Mouse (Mus musculus) cerebellum, postnatal 25 days (tissue): ENCODE data around the gene Shc3.
A peak's percentile ranks its signal among the peaks of the same experiment; 100 is the strongest.

Experiments used
- DNase-seq, 2 experiments: peaks; one replicate each; pipeline ENCODE4 v3.0.0; 2021; ENCODE audit warnings: mixed read lengths in 2 of 2

Shc3 gene

GRCm38 (mm10) chr13:51480341-51481011 is 88.7 kb downstream of the Shc3 start:
- peak; percentile 19 to 31 for DNase-seq

DNA sequence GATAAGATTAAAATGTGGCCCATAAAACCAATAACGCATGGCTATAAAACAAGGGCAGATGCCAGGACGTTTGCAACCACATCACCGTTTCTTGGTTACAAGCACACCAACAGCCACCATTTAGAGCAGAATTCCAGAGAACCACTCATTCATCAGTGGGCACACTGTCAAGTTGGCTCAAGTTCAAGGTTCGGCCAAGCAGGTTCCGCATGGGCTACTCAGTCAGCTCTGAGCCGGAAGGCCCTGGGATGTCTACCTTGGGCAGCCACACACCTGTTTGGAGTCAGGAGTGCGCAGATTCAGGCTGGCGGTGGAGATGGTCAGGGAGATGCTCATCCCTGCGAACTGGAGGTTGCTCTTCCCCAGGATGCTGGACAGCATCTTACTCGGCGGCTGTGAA is 89.4 kb downstream of the Shc3 start:
- DNase-seq = peak; percentile 58 to 77

DNA sequence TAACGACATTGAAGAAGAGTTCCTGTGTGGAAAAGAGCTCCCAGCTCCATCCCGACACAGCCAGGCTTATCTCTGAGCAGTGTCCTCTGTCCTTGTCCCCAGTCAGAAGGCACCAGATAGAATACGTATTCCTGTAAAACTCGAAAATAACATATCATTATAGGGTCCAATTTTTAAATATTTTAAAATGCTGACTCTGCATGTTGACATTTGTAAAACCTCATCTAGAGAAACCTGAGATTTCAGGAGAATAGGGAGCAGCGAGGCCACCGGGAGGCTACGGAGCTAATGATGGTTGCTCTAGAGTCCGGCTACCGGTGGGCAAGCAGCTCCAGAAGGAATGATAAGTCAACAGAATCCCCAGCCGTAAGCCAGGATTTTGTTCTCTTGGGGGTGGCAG is 92.2 kb downstream of the Shc3 start:
- DNase-seq = no peak

GRCm38 (mm10) chr13:51468697-51469250 is 100.4 kb downstream of the Shc3 start:
- DNase-seq = no peak

- no peak for DNase-seq
Observed at GRCm38 (mm10) chr13:51466117-51466841, 102.9 kb downstream of the Shc3 start.

- no peak for DNase-seq
Observed at GRCm38 (mm10) chr13:51464294-51464693, 104.9 kb downstream of the Shc3 start.

- no peak for DNase-seq
Observed at GRCm38 (mm10) chr13:51456190-51456878, 112.9 kb downstream of the Shc3 start.

DNA sequence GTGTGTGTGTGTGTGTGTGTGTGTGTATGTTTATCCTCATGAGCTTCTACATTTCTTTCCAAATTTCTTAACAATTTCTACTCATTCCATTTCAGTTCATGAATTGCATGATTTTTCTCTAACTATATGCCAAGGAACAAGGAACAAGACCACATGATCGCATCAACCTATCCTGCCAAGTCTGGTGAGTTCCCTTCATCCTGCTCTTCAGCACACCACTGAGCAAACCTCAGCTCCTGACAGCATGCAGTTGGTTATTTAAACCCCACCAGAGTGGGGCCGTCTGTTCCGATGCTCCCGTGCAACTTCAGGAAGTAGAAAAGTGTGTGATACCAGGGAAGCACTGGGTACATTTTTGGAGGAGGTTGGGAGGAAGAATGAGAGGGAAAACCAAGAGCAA is 122.7 kb downstream of the Shc3 start:
- no peak for DNase-seq

- DNase-seq = no peak
Observed at GRCm38 (mm10) chr13:51442922-51443321, 126.3 kb downstream of the Shc3 start.

- DNase-seq = no peak
Observed at GRCm38 (mm10) chr13:51437105-51438085, 131.8 kb downstream of the Shc3 start.

DNA sequence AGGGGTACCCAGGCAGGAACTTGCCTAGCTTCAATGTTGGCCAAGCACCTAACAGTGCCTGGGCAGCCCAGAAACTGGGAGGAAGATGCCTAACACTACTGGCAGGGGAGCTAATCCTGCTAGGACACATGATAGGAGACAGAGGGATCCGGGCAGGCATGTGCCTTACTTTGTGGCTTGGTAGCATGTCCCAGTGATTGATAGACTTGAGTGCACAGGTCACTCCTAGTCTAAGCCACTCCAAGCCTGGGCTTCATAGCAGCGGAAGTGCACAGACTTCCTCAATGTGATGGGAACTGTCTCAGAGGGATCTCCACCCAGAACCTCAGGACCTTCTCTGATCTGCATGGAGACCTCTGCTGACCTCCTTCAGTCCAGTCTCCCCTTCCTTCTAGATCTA is 134.1 kb downstream of the Shc3 start:
- no peak for DNase-seq

GRCm38 (mm10) chr13:51434460-51434859 is 134.8 kb downstream of the Shc3 start:
- peak in 1 of 2 experiments; percentile 19 for DNase-seq

DNA sequence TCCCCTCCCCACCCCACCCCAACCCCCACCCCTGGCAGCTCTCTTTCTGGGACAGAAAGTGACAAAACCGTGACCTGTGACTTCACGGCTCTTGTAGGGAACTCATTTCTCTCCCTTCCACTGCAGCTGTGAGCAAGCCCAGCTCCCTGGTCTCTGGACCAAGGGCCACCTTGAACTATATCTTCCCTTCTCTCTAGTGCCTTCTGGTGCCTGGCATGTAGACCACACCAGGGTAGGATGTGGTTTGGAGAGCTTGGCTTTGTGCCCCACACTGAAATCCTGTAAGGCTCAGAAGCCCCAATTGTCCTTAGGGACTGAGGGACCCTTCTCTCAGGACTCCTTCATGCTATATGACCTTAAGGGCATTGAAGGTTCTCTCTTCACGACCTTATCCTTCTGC is 135.8 kb downstream of the Shc3 start:
- no peak for DNase-seq

DNA sequence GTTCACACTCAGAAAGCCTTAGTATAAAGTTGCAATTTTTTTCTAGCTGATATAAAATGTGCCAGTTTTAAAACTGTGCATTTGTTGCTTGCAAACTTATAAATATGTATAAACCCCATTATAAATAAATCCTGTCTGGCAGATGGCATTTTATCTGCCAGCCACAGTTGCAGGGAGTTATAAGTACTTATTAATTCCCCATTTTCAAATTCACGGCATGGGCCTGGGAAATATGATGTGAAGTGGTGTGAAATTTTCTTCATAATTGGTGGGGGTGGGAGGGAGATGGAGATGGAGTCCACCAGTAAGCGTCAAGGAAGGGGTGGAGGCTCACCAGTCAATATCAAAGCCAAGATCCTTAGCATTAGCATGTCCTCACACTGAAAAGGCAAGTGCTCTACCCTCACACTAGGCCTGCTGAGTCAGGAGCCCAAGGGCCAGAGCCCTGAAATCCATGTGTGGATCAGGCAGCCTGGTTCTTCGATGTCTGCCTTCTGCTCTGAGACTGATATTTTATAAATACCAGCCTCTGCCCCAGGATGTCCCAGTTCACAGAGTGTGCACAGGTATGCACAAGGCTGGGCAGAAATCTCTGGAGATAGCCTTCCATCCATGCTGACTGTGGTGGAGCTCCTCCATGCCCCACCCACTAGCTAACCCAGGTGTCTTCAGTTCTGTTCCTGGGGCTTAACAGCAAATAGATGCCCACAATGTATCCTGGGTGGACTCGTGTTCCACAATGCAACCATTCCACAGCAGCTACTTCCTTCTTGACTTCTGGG is 143.4 kb downstream of the Shc3 start:
- DNase-seq = no peak

GRCm38 (mm10) chr13:51424647-51425046 is 144.6 kb downstream of the Shc3 start:
- peak; percentile 45 to 74 for DNase-seq

DNA sequence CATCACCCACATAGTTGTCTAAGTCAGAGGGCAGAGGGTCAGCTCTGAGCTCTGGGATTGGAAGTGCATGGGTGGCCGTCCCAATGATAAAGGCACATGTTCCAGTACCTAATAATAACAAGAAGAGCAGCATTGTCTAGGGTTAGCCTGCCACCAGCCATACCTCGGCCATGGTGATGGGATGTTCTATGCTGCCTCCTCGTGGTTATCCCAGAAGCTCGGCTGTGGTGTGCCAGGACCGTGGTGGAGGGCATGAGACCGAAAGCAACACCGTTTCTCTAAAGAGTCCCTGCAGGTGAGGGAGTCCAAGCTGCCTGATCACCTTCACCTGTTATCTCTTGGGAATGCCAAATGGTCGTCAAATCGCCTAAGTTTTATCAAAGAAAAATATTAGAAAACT is 145.6 kb downstream of the Shc3 start:
- DNase-seq = no peak

DNA sequence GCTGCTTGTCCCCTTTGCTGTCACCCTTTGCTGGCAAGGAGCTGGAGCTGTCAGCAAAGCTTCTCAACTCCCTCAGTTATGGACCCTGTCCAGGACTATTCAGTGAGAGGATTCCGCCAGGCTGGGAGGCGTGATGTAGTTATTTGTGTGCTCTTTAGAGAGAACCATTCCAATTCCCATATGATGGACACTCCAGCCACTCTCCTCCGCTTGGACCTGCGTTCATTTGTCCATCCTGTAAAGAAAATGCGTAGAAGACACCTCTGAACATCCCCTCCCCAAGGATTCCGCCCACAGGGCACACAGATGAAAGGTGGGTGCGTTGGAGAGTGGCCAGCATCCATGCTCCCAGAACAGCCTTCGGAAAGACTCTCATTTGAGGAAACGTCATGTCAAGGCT is 148.4 kb downstream of the Shc3 start:
- no peak for DNase-seq

DNA sequence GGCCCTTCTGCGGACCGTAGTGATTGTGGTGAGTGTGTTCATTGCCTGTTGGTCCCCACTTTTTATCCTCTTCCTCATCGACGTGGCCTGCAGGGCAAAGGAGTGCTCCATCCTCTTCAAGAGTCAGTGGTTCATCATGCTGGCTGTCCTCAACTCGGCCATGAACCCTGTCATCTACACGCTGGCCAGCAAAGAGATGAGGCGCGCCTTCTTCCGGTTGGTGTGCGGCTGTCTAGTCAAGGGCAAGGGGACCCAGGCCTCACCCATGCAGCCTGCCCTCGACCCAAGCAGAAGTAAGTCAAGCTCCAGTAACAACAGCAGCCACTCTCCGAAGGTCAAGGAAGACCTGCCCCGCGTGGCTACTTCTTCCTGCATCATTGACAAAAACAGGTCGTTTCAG is 149.7 kb downstream of the Shc3 start:
- no peak for DNase-seq

GRCm38 (mm10) chr13:51418942-51419451 is 150.2 kb downstream of the Shc3 start:
- peak in 1 of 2 experiments; percentile 31 for DNase-seq

DNA sequence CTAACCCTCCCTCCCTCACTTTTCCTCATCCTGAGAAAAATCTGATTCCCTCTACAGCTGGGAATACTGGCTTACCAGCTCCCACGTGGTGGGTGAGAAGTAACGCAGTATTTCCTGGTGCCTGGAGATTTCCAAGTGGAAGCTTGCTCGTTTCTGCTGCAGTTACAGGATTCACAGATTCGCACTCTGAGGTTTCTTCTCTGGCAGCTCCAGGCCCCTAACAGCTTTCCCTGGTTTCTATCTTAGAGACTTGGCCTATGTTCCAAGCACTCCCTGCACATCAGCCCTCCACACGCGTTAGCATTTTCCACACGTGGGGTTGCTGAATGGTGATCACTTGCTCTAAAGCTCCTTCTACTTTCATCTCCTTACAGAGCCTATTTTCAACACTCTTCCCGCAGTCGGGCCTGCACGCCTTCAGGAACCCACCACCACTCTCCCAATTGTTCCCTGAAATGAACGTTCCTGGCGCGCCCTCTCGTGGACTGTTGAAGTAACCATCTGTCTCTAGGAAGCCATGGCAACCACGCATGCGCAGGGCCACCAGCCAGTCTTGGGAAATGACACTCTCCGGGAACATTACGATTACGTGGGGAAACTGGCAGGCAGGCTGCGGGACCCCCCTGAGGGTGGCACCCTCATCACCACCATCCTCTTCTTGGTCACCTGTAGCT is 150.8 kb downstream of the Shc3 start:
- peak; percentile 94 to 96 for DNase-seq

GRCm38 (mm10) chr13:51417796-51418195 is 151.4 kb downstream of the Shc3 start:
- no peak for DNase-seq
